Mouse (Mus musculus): ENCODE results near the gene Helz.

Gene Helz

GRCm38 (mm10) chr11:107625746-107626145 lies 78.0 kb downstream of the Helz start:
- no peak for DNase-seq

DNA sequence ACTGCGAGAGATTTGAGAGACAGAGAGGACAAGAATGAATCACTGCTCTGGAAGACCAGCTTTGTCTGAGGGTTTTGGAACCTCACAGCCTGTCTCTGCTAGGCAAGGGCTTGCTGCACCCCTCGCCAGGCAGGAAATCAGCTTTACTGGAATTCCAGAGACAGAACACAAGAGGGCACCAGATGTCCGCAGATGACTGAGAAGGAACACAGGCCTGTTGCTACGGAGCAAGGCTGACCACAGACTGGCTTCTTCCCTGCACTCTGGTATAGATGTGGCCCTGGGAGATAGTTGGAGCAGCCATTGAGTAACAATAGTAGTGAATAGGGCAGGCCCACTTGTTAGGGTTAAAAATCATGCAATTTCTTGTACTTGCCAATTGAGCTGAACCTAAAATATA lies 81.8 kb downstream of the Helz start:
- peak; percentile 22 for DNase-seq

- DNase-seq, result no peak
These were observed 82.2 kb downstream of the Helz start for GRCm38 (mm10) chr11:107629951-107630350.

DNA sequence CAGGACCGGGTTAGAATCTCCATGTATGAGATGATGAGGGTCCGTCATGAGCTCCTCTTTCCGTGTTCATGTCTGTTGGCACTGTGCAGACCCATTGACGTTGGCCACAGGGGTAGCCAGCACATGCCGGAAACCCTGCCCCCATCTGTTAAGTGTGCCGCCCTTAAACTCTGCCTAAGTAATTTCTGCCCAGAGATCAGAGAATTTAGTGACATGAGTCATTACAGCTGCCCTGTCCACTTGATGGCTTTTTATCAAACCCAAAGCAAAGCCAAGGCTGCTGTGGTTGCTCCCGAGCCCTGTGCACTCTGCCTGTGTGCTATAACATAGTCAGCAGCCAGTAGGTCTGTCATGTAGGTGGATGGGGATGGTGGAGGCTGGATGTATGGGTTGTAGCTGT lies 83.4 kb downstream of the Helz start:
- no peak for DNase-seq

- DNase-seq, result no peak
These were observed 85.9 kb downstream of the Helz start for GRCm38 (mm10) chr11:107633563-107634146.

DNA sequence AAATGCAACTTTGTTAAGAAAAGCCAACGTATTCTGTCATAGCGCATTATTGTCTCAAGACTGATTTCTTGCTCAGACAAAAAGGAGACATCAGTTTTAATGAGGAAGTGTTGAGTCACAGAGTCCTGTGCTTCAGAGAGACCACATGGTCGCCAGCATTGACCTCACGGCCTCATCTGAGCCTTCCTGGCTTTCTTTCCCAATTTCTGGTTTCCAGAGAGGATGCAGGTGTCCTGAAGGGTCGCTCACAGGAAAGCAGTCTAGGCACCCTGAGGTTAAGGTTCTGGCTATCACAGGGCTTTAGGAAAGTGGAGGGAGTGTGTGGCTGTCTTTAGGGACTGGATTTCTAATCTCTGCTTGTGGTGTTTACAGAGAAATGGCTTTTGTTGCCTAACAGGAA lies 90.4 kb downstream of the Helz start:
- no peak for DNase-seq

- no peak for DNase-seq
These were observed 91.9 kb downstream of the Helz start for GRCm38 (mm10) chr11:107639657-107640056.

- no peak for DNase-seq
These were observed 96.7 kb downstream of the Helz start for GRCm38 (mm10) chr11:107644461-107644860.

GRCm38 (mm10) chr11:107647330-107647729 lies 99.6 kb downstream of the Helz start:
- no peak for DNase-seq

DNA sequence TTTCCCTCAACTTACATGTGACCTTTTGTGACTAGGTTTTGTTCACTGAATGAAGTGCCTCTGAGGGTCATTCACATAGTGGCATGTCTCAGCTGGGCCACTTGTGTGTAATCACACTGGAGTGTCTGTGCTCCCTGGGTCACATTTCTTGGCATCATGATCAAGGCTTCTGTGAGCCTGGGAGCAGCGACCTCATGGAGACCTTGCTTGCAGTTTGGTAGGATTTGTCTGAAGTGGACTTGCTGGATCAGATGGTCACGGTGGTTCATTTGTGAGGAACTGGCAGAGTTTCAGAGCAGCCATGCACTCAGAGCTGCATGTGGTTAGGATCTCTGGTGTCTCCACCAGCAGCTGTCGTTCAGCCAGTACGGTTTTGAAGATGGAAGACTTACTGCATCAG lies 100.9 kb downstream of the Helz start:
- DNase-seq, result no peak

DNA sequence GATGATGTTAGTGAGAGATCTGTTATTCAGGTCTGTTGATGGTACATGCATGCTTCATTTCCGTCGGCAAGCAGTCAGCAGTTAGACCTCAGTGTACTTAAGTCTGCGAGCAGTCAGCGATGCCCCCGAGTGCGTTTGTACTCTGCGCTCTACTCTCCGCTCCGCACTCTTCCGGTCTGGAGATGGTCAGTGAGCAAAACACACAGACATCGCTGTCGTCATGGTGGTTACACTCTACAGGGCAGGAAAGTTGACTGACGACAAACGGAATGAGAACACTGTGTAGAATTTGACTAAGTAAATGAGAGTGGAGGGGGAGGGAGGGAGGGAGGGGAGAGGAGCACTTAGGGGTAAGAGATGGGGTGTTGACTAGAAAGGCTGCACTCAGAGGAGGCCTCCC lies 101.7 kb downstream of the Helz start:
- DNase-seq, result no peak

DNA sequence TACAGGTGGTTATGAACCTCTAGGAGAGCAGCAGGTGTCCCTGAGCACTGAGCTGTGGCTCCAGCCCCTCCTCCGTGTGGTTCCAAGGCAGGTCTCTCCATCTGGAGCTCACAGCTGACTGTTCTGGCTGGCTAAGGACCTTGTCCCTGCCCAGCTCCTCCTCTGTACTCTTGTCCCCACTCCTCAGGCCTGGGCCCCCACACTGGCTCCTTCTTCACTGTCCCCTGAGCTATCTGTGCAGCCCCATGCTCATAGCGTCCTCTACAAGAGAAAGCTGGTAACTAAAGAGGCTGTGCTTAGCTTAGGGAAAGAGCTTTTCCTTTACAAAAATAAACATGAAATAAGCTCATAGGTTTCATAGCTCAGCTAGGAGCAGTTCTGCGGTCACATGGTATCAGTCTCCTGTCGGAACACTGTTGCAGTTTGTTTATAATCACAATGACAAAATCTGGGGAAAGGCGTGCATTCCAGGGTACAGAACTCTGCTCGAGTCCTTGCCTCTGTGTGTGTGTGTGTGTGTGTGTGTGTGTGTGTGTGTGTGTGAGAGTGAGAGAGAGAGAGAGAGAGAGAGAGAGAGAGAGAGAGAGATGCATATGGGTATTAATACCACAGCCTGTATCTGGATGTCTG lies 102.8 kb downstream of the Helz start:
- no peak for DNase-seq

GRCm38 (mm10) chr11:107651391-107651790 lies 103.7 kb downstream of the Helz start:
- no peak for DNase-seq

DNA sequence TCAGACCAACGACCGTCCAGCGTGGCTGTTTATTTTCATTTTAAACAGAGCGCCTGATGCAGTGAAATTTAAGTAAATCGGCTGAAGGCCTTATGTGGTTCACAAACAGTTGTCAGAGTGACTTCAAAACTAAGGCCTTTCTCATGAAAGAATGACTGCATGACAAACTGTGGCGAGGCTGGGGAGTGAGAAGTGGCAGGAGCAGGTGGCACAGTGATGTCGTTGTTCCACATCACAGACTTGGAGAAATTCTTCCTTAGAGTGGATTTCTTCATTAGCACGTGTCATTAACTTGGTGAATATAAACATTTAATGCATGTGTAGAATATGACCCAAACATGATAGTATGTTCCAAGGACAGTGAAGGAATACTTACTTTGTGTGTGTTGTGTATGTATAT lies 104.4 kb downstream of the Helz start:
- no peak for DNase-seq

- no peak for DNase-seq
These were observed 107.8 kb downstream of the Helz start for GRCm38 (mm10) chr11:107655538-107655937.

GRCm38 (mm10) chr11:107657117-107657516 lies 109.4 kb downstream of the Helz start:
- DNase-seq, result no peak

GRCm38 (mm10) chr11:107660452-107660851 lies 112.7 kb downstream of the Helz start:
- no peak for DNase-seq

GRCm38 (mm10) chr11:107662666-107663065 lies 114.9 kb downstream of the Helz start:
- no peak for DNase-seq

DNA sequence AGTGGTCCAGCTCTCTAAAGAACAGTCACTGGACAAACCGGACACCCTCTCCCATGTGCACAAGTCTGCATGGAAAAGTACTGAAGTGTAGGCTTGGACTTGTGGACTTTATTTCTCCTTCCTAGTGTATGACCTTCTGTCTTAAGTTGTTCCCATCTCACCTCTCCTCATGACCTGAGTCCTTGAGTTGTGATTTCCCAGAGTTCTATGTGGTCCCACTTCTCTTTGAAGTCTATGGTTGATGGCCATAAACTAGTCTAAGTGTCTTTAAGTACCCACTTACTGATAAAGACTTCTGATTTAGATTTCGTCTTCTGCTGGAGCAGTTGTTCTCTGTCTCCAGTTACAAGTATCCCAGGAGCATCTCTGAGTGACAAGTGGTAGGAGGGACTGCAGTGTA lies 119.8 kb downstream of the Helz start:
- no peak for DNase-seq

DNA sequence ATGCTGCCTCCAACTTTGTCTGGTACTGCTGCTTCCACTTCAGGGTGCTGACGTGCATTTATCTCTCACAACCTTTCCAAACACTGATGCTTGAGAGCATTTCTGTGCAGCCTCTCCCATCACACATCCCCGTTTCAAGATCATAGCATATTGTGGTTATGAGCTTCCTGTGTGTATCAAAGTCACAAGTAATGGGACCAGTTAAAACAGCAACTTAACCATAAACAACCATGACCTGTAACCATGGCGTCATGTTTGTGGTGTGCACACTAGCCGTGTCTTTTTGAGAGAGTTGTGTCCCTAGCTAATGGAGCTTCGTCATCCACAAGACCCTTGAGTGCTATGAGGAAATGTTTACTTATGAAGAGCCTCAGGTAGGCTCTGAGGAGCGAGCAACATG lies 120.5 kb downstream of the Helz start:
- no peak for DNase-seq

DNA sequence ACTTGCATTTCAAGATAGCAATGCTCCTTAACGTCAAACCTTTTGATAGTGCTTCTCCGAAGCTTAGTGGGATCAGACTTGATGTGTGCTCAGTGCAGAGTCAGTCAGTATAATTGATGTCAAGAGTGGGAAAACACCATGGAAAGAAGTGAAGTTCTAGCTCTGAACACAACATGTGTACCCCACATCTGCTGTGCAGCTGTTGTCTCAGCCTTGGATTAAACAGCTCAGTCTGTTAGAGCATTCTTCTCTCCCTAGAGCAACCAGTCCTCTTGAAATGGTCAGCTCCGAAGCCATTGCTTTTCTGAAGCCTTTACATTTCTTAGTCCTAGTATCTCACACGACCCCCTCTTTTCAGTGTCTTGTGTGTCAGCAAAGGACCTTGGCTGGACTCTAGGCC lies 121.2 kb downstream of the Helz start:
- no peak for DNase-seq

- no peak for DNase-seq
These were observed 126.3 kb downstream of the Helz start for GRCm38 (mm10) chr11:107674006-107674405.

DNA sequence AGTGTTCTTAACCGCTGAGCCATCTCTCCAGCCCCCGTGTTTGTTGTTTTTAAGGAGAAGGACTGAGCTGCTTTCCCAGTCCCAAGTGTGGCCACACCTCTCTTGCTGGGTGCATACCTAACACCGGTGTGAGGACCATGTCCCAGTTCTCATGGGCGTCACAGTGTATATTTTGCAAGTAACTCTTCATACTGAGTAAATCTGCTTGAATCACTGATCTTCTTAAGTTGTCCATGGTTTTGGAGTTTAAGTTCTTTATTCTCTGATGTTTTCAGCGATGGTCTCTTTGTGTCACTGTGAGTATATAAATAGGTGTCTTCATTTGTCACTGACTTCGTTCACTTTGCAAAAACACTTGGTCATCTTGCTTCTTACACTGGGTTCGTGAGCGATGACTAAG lies 126.9 kb downstream of the Helz start:
- no peak for DNase-seq

- DNase-seq, result no peak
These were observed 127.5 kb downstream of the Helz start for GRCm38 (mm10) chr11:107675246-107675645.

Measured in kidney, adult 11 months (tissue).